Mouse (Mus musculus) kidney, embryonic 14.5 days (tissue): ENCODE measurements around the gene Zfr2. TPM values are rescaled to one million over a fixed set of nuclear protein-coding genes. Genes with fewer than 3 reads are reported as not detected.

ENCODE experiments used
- ATAC-seq: fragments of 200-750 bp; cut with Nextera tagmentation; 2 replicates; pipeline ENCODE4 v1.8.0; 2017; ENCODE audit warnings: moderate number of reproducible peaks, mild to moderate bottlenecking, moderate TSS enrichment, moderate library complexity; ENCODE audit not compliant: low FRiP score, low TSS enrichment
- H3K27ac ChIP-seq: fragments of 300-500 bp; sonication (generic); 2 replicates; pipeline ENCODE4 v1.5.1; 2014; ENCODE audit warnings: low read depth, mild to moderate bottlenecking, low read length, moderate library complexity, mixed read lengths
- H3K27me3 ChIP-seq: fragments of 300-500 bp; sonication (generic); 2 replicates; pipeline ENCODE4 v1.6.1; 2014; ENCODE audit warnings: mild to moderate bottlenecking, low read length; ENCODE audit not compliant: control insufficient read depth, insufficient read depth
- H3K36me3 ChIP-seq: fragments of 300-500 bp; sonication (generic); 2 replicates; pipeline ENCODE4 v1.6.1; 2014; ENCODE audit warnings: low read length, mixed read lengths; ENCODE audit not compliant: control insufficient read depth, insufficient read depth
- H3K4me1 ChIP-seq: fragments of 300-500 bp; sonication (generic); 2 replicates; pipeline ENCODE4 v1.6.1; 2014; ENCODE audit warnings: low read length, mixed read lengths; ENCODE audit not compliant: control insufficient read depth, insufficient read depth
- H3K4me2 ChIP-seq: fragments of 300-500 bp; sonication (generic); replicated peaks from 2 replicates; pipeline ENCODE4 v1.6.1; 2014; ENCODE audit warnings: low read depth, mild to moderate bottlenecking, low read length
- H3K4me3 ChIP-seq: fragments of 300-500 bp; sonication (generic); 2 replicates; pipeline ENCODE4 v1.5.1; 2014; ENCODE audit warnings: mild to moderate bottlenecking, low read length
- H3K9ac ChIP-seq: fragments of 300-500 bp; sonication (generic); 2 replicates; pipeline ENCODE4 v1.6.1; 2014; ENCODE audit warnings: low read depth, mild to moderate bottlenecking, low read length, moderate library complexity
- H3K9me3 ChIP-seq: fragments of 300-500 bp; sonication (generic); 2 replicates; pipeline ENCODE4 v1.6.1; 2016; ENCODE audit warnings: low read length; ENCODE audit not compliant: control insufficient read depth
- WGBS: fragments of 180-500 bp; shearing (Covaris S2); extraction: QIAGEN DNeasy Blood & Tissue Kit; methylation state at CpG from one replicate; pipeline ENCODE4 v1.1.7; 2014; 5-methylcytosine and 5-hydroxymethylcytosine counted together
- polyA plus RNA-seq: library from polyadenylated mRNA; unstranded; fragments of >200 nt; fragmentation: Nextera tagmentation; extraction: Ambion mirVana; gene quantifications from 2 replicates; pipeline ENCODE4 v1.2.1, GENCODE M21; 2014

The Zfr2 gene
- polyA plus RNA-seq, 1 experiment from 2014 or later = 4.5 TPM

DNA sequence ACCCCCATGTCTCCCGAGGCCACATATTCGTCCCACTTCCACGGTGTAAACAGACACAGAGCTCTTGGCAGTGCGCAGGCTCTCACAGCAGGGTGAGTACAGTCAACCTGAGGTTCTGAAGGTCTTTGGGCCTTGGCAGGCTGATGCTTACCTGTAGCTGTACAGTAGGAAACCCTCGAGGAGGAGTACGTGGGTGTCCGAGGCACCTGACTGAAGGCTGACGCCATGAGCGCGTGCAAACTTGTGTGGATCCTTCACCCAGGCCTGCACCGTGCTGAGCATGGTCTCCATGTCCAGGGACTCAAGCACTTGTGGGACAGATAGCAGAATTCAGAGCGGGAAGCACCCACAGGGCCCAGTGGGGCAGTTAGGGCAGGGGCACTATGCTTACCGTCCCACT is 32.8 kb upstream of the Zfr2 start:
- Histone ChIP-seq H3K36me3 (no peaks in the 10 kb centered on the region), H3K27me3 (peaks cover 14% of the 10 kb centered on the region), H3K9me3 (no peaks in the 10 kb centered on the region), H3K4me2 (no peak overlapping the region), H3K27ac (no peak overlapping the region), H3K9ac (no peak overlapping the region), H3K4me3 (no peak overlapping the region), H3K4me1 (no peaks in the 10 kb centered on the region)
- no peak for ATAC-seq
- 82% methylated on average over 13 of the region's 13 CpGs for WGBS

DNA sequence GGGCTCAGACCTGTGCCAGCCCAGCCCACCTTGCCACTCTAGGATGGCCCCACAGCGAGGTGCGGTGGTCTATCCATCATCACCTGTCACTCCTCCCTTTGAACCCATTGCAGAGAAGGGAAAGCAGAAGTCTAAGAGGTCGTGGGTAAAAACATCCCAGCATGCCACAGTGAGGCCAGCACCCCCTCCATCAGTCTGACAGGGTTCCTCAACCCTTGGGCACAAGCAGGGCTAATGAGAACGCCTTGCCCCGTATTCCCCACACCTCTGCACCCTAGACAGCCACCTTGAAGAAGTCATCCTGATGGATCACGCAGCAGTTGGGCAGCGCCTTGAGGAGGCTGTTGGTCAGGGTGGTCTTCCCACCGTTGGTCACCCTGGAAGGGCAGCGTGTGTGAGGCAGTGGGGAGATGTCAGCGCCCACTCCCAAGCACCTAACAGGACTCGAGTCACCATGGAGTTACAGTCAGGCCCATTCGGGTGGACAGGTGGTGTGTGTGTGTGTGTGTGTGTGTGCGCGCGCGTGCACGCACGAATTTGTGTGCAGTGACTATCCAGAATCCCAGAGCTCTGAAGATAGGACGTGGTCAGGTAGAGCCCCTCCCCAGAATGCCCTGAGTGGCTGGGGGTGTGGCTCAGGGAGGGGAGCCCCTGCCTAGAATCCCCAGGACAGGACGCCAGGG is 32.2 kb upstream of the Zfr2 start:
- no peak overlapping the region for H3K27ac ChIP-seq
- no peaks in the 10 kb centered on the region for H3K9me3 ChIP-seq
- no peak for ATAC-seq
- no peak overlapping the region for H3K9ac ChIP-seq
- no peak overlapping the region for H3K4me3 ChIP-seq
- H3K4me1 ChIP-seq = no peaks in the 10 kb centered on the region
- WGBS = 75% methylated on average over 20 of the region's 20 CpGs
- H3K4me2 ChIP-seq = no peak overlapping the region
- peaks cover 8% of the 10 kb centered on the region for H3K27me3 ChIP-seq
- no peaks in the 10 kb centered on the region for H3K36me3 ChIP-seq

DNA sequence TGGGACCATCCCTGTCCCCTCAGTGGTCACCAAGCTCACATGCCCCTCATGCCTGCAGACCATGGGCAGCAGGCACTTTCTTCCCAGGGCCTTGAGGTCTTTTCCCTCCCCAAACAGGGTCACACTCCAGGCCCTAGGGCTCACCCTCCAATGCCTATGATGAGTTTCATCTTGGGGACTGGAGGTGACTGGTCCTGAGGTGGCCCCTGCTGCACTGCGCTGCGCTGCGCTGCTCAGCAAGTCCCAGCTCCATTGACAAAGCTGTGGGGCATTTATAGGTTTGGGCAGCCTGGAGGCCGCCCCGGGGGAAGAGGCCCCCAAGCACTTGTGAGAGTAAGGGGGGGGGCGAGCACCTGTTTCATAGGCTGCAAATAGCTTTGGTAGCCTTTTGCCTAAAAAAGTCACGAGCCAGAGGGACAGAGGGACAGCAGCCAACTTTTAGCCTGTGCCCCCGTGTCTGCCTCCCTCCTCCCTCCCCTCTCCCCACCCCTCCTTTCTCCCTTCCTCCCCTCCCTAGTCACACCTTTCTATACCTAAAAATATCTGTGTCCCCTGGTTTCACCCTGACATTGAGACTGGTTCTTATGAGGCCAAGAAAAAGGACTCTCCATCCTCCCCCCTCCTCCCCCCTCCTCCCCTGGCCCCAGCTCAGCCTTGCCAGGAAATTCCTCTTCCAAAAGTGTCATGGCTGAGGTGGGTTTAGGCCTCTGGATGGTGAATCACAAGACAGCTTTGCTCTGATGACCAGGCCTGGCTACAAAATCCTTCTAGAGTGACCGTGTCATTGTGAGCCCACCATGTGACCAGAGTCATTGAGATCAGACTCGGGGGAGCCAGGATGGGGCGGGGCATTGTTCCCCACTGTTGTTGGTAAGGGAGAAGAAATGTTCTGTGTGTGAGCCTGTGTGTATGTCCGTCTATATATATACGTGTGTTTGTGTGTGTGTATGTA is 30.9 kb upstream of the Zfr2 start, which contains the start of gene Nmrk2:
Nmrk2 (minus strand) TSS at position 245 of the 952 bp plus-strand sequence.
- no peak for ATAC-seq
- 64% methylated on average over 13 of the region's 13 CpGs for WGBS
- Histone ChIP-seq H3K27me3 (no peaks in the 10 kb centered on the region; the same call in none of the 2 replicates), H3K4me3 (no peak within 1 kb of the TSS), H3K9ac (no peak within 1 kb of the TSS), H3K36me3 (no peaks in the 10 kb centered on the region), H3K9me3 (no peaks in the 10 kb centered on the region), H3K4me2 (no peak within 1 kb of the TSS), H3K27ac (no peak within 1 kb of the TSS), H3K4me1 (no peaks in the 10 kb centered on the region)

DNA sequence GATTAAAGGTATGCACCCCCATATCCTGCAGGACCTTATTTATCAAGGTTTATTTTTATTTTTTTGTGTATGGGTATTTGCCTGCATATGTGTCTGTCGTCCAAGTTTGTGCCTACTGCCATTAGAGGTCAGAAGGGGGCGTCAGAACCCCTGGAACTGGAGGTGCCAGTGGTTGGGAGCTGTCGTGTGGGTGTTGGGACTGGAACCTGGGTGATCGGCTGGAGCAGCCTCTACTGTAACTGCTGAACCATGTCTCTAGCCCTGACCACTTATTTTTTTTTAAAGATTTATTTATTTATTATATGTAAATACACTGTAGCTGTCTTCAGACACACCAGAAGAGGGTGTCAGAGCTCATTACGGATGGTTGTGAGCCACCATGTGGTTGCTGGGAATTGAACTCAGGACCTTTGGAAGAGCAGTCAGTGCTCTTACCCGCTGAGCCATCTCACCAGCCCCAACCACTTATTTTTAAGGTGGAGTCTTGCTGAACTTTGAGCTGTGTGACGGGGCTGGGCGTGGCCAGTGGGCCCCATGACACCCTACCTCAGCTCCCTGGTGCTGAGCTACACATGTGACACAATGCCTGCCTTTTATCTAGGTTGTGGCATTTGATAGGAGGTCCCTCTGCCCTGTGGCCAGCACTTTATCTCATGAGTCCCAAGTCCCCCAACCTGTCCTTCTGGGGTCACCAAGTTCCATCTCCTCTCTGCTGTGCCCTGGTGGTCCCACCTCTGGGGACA is 29.8 kb upstream of the Zfr2 start:
- H3K9me3 ChIP-seq = no peaks in the 10 kb centered on the region
- H3K4me1 ChIP-seq = no peaks in the 10 kb centered on the region
- WGBS = 72% methylated on average over 8 of the region's 8 CpGs
- H3K9ac ChIP-seq = no peak overlapping the region
- H3K4me2 ChIP-seq = no peak overlapping the region
- no peaks in the 10 kb centered on the region for H3K36me3 ChIP-seq
- no peak for ATAC-seq
- no peaks in the 10 kb centered on the region; the same call in none of the 2 replicates for H3K27me3 ChIP-seq
- H3K27ac ChIP-seq = no peak overlapping the region
- H3K4me3 ChIP-seq = no peak overlapping the region

DNA sequence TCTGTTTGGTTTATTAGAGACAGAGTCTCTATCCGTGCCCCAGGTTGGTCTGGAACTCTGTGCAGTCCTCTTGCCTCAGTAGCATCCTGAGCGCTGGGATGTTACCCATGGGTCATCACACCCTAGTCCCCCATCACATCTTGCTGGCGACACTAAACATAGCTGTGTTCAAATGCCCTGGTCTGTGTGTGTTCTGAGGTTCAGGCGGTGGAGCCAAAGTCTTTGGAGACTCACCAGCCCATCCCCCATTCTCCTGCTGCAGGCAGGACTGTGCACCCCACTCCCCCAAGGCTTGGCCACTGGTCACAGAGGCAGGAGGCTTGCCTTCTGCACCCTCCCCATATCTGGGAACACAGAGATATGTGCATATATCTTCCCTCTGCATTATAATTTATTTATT is 28.8 kb upstream of the Zfr2 start:
- 73% methylated on average over 4 of the region's 4 CpGs for WGBS
- ATAC-seq = no peak
- no peaks in the 10 kb centered on the region for H3K4me1 ChIP-seq
- H3K4me2 ChIP-seq = no peak overlapping the region
- H3K9me3 ChIP-seq = no peaks in the 10 kb centered on the region
- H3K27me3 ChIP-seq = no peaks in the 10 kb centered on the region; the same call in none of the 2 replicates
- no peaks in the 10 kb centered on the region for H3K36me3 ChIP-seq
- no peak overlapping the region for H3K4me3 ChIP-seq
- no peak overlapping the region for H3K9ac ChIP-seq
- H3K27ac ChIP-seq = no peak overlapping the region

DNA sequence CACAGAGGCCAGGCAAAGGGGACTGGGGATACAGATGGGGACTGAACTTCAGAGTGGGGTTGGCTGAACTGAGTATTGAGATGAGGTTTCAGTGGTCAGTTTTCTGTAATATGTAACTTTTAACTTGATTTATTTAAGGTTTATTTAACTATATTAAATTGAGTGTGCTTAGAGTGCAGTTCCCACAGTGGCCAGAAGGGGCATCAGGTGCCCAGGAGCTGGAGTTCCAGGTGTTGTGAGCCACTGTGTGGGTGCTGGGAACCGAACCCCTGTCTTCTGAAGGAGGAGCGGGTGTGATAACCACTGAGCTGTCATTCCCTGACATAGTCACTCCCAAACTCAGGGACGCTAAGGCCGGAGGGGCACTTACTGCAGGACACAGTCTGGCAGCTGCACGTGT is 22.8 kb upstream of the Zfr2 start:
- Histone ChIP-seq H3K9me3 (no peaks in the 10 kb centered on the region; the same call in 1 of the 2 replicates), H3K36me3 (no peaks in the 10 kb centered on the region), H3K27me3 (no peaks in the 10 kb centered on the region), H3K4me1 (no peaks in the 10 kb centered on the region), H3K9ac (no peak overlapping the region), H3K4me2 (no peak overlapping the region), H3K4me3 (no peak overlapping the region), H3K27ac (no peak overlapping the region)
- 96% methylated on average over 5 of the region's 5 CpGs for WGBS
- no peak for ATAC-seq

DNA sequence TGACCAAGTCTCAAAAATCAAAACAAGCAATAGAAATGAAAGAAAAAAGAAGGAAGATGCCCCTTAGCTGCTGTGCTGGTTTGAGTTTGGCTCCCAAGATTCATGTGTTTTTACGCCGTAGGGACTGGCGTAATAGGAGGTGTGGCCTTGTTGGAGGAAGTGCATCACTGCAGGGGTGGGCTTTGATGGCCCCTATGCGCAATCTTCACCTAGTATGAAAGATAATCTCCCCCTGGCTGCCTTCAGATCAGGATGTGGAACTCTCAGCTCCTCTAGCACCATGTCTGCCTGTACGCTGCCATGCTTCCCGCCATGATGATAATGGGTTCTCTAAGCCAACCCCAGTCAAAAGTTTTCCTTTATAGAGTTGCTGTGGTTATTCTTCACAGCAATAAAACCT is 16.7 kb upstream of the Zfr2 start:
- no peaks in the 10 kb centered on the region for H3K36me3 ChIP-seq
- WGBS = 89% methylated on average over 6 of the region's 6 CpGs
- no peak overlapping the region for H3K9ac ChIP-seq
- no peaks in the 10 kb centered on the region for H3K4me1 ChIP-seq
- H3K9me3 ChIP-seq = no peaks in the 10 kb centered on the region
- H3K27ac ChIP-seq = no peak overlapping the region
- no peak for ATAC-seq
- no peaks in the 10 kb centered on the region for H3K27me3 ChIP-seq
- H3K4me3 ChIP-seq = no peak overlapping the region
- no peak overlapping the region for H3K4me2 ChIP-seq

DNA sequence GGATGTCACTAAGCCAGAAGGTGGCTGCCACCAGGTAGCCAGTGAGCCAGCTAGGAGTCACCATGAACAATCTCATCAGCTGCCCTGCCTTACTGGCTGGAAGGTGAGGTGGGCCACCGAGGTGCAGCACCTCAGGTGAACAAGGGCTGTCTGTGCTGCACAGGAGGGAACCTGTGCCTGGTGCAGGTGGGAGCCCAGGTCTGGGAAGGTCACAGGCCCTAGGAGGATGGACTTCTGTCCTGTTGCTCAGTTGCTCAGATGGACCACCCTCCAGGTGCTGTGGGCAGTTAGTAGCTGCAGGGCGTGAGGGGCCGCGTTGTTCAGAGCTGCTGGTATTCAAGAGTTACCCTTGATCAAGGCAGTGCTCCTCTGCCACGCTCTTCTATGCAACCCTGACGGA is 16.1 kb upstream of the Zfr2 start:
- no peaks in the 10 kb centered on the region for H3K4me1 ChIP-seq
- 82% methylated on average over 6 of the region's 6 CpGs for WGBS
- ATAC-seq = no peak

More for the DNA sequence above, 16.1 kb upstream of the Zfr2 start:
- H3K9ac ChIP-seq = no peak overlapping the region
- H3K4me2 ChIP-seq = no peak overlapping the region
- H3K36me3 ChIP-seq = no peaks in the 10 kb centered on the region
- no peaks in the 10 kb centered on the region for H3K9me3 ChIP-seq
- no peak overlapping the region for H3K27ac ChIP-seq
- H3K4me3 ChIP-seq = no peak overlapping the region
- no peaks in the 10 kb centered on the region for H3K27me3 ChIP-seq
